Mouse (Mus musculus): ENCODE results near the gene Fam173a. TPM values are rescaled to one million over a fixed set of nuclear protein-coding genes. Genes with fewer than 3 reads are reported as not detected.

Fam173a gene
- polyA plus RNA-seq, 1 experiment from 2014 or later = 67.8 TPM

DNA sequence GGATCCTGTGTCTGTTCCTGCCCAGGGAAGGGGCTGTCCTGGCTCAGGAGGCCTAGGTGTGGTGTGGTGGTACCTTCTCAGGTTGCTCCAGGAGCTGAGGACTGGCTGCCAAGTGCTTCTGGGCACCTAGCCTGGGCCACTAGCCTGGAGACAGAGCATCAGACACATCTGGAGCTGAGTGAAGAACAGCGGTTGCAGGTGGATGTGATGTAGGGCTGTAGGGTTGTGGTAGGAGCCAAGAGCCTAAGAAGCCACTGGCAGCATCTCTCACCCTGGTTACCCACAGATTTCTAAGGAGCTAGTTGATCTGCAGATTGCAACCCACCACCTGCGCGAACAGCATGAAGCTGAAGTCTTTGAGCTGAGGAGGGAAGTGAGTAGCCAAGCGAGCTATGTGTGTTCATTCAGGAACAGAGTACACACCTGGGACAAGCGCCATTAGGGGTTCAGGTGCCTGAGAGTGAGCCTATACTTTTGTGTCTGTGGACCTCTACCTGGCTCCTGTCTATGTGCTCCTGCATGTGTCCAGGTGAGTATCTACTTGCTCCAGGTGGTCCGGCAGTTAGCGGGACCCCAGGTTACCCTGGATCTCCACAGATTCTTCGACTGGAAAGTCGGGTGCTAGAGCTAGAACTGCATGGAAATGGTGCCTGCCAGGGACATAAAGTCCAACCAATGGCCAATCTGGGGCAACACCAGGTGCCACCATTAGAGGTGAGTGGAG lies 5.8 kb downstream of the Fam173a start:
- Histone ChIP-seq H3K27ac (replicated peaks) (no peak overlapping the region), H3K27me3 (replicated peaks; ENCODE audit: low read depth, poor library complexity, severe bottlenecking) (no peaks in the 10 kb centered on the region), H3K4me3 (peak overlapping the region; percentile 75; the same call in 1 of the 2 replicates), H3K36me3 (replicated peaks) (peaks cover 61% of the 10 kb centered on the region), H3K9me3 (no peaks in the 10 kb centered on the region), H3K4me1 (peaks cover 49% of the 10 kb centered on the region)
- WGBS = 91% methylated on average over 9 of the region's 9 CpGs
- no peak for DNase-seq (ENCODE audit: low spot score)

- Histone ChIP-seq H3K4me1 (peaks cover 44% of the 10 kb centered on the region), H3K27me3 (replicated peaks; ENCODE audit: low read depth, poor library complexity, severe bottlenecking) (no peaks in the 10 kb centered on the region), H3K9me3 (no peaks in the 10 kb centered on the region), H3K27ac (replicated peaks) (peak within 1 kb of the TSS; percentile 93), H3K36me3 (replicated peaks) (peaks cover 68% of the 10 kb centered on the region), H3K4me3 (peak within 1 kb of the TSS; percentile 75)
- no peak for DNase-seq (ENCODE audit: low spot score)
- 80% methylated on average over 3 of the region's 3 CpGs for whole genome bisulfite sequencing
These were observed 6.4 kb downstream of the Fam173a start, which contains the start of gene Ccdc78 for GRCm38 (mm10) chr17:25786280-25786679. Ccdc78 (plus strand) TSS chr17:25786580.

DNA sequence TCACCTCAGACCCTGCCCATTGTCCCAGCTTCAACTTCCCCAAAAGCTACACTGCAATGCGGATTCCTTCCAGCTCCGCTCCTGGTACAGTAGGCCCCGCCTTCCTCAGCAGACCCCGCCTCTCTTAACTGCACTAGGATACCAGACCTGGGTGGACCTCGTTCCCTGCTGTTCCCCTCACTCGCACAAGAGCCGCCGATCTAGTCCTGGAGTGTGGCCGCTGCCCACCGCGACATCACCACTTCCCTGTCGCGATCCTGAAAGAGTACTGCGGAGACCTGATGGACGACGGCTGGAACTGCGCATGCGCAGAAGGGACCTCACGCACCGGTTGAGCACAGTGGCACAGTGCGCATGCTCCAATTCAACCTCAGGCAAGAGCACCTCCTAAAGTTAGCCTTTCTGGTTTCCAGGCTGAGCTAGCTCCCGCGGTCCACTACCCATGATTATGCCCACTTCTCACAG lies 7.4 kb downstream of the Fam173a start, which contains the start of gene Haghl:
Haghl (minus strand) TSS at position 393 of the 465 bp plus-strand sequence.
- H3K27ac ChIP-seq (replicated peaks) = peak within 1 kb of the TSS; percentile 93
- peak; percentile 97 for DNase-seq (ENCODE audit: low spot score)
- peaks cover 34% of the 10 kb centered on the region for H3K4me1 ChIP-seq
- under 1% methylated on average over 23 of the region's 23 CpGs for WGBS
- no peaks in the 10 kb centered on the region for H3K9me3 ChIP-seq
- H3K4me3 ChIP-seq = peak within 1 kb of the TSS; percentile 75
- peaks cover 74% of the 10 kb centered on the region for H3K36me3 ChIP-seq (replicated peaks)
- no peaks in the 10 kb centered on the region for H3K27me3 ChIP-seq (replicated peaks; ENCODE audit: low read depth, poor library complexity, severe bottlenecking)

DNA sequence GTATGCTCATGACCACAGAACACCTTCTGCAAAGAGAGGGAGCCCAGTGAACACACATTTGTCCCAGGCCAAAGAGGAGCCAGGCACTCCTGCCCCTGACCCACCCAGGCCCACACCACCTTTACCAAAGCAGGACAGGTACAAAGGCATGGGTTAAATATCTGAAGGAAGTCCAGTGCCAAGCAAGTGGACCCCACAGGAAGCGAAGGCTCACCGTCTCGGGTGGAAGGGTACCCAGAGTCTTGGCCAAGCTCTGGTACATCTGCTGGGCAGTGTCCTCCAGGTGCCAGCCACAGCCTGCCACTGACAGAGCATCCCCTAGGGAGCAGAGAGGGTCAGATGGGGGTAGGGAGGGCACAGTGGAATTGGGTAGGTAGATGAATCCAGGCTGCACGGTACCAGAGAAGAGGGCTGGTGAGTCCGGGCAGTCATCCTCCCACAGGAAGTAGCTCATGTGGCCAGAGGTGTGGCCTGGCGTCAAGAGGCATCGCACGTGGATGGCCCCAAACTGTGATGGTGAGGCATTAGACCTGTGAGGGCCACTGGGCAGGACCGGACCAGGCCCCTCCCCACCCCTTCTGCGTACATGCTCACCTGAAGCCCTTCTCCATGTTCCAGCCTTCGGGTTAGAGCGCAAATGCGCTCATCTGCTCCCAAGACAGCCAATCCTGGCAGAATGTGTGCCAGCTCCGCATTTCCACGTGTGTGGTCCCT lies 8.7 kb downstream of the Fam173a start:
- H3K27ac ChIP-seq (replicated peaks) = peak overlapping the region; percentile 93
- WGBS = 85% methylated on average over 15 of the region's 15 CpGs

GRCm38 (mm10) chr17:25783086-25783485 lies 9.6 kb downstream of the Fam173a start:
- 88% methylated on average over 7 of the region's 7 CpGs for WGBS
- H3K4me3 ChIP-seq = peak overlapping the region; percentile 75; the same call in 1 of the 2 replicates

More for the DNA sequence above, 8.7 kb downstream of the Fam173a start:
- H3K27me3 ChIP-seq (replicated peaks; ENCODE audit: low read depth, poor library complexity, severe bottlenecking) = no peaks in the 10 kb centered on the region
- H3K36me3 ChIP-seq (replicated peaks) = peaks cover 73% of the 10 kb centered on the region
- H3K4me1 ChIP-seq = peaks cover 34% of the 10 kb centered on the region
- peak overlapping the region; percentile 75 for H3K4me3 ChIP-seq
- DNase-seq (ENCODE audit: low spot score) = no peak
- no peaks in the 10 kb centered on the region for H3K9me3 ChIP-seq

GRCm38 (mm10) chr17:25781339-25781738 lies 11.4 kb downstream of the Fam173a start:
- Histone ChIP-seq H3K36me3 (replicated peaks) (peaks cover 63% of the 10 kb centered on the region), H3K27me3 (replicated peaks; ENCODE audit: low read depth, poor library complexity, severe bottlenecking) (no peaks in the 10 kb centered on the region), H3K4me3 (no peak overlapping the region), H3K4me1 (peaks cover 32% of the 10 kb centered on the region), H3K9me3 (no peaks in the 10 kb centered on the region), H3K27ac (replicated peaks) (no peak overlapping the region)
- no peak for DNase-seq (ENCODE audit: low spot score)
- WGBS = 83% methylated on average over 6 of the region's 6 CpGs

More at GRCm38 (mm10) chr17:25783086-25783485, 9.6 kb downstream of the Fam173a start:
- Histone ChIP-seq H3K9me3 (no peaks in the 10 kb centered on the region), H3K4me1 (peaks cover 34% of the 10 kb centered on the region), H3K27ac (replicated peaks) (no peak overlapping the region), H3K27me3 (replicated peaks; ENCODE audit: low read depth, poor library complexity, severe bottlenecking) (no peaks in the 10 kb centered on the region), H3K36me3 (replicated peaks) (peaks cover 66% of the 10 kb centered on the region)
- no peak for DNase-seq (ENCODE audit: low spot score)

GRCm38 (mm10) chr17:25777948-25778347 lies 14.8 kb downstream of the Fam173a start:
- WGBS = 94% methylated on average over 5 of the region's 5 CpGs
- Histone ChIP-seq H3K4me3 (no peak overlapping the region), H3K36me3 (replicated peaks) (peaks cover 48% of the 10 kb centered on the region), H3K4me1 (peaks cover 22% of the 10 kb centered on the region), H3K27me3 (replicated peaks; ENCODE audit: low read depth, poor library complexity, severe bottlenecking) (no peaks in the 10 kb centered on the region), H3K27ac (replicated peaks) (no peak overlapping the region), H3K9me3 (no peaks in the 10 kb centered on the region)
- no peak for DNase-seq (ENCODE audit: low spot score)

DNA sequence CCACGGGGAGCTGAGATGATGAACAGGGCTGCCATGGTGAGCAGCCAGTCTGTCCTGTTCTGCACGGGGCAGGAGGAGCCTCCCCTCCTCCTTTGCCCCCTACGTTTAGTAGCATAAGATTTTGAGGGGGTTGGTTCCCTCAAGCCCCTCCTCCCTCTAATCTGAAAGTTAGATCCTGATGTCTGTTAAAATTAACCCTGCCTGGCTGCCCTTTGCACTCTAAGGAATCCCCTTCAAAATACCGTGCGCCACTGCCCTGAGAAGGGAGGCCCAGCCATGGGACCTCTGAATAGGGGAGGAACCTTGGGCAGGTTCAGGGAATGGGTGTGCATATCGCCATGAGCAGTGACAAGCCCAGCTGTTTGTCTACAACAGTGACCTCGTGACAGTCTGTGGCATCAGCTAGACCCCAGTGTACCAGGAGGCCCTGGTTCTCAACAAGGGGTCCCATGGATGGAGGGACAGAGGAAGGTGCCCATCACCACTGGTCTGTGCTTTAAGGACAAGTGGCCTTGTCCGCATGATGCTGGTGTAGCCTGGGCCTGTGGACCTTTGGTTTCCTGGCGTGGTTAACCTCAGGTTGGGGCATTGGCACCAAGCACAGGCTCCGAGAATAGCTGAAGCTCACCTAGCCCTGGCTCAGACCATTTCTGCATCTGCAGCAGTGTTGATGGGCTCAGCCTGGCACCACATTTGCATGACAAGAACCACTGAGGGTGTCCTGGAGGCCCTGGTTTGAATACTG lies 17.2 kb downstream of the Fam173a start:
- Histone ChIP-seq H3K36me3 (replicated peaks) (peaks cover 23% of the 10 kb centered on the region), H3K9me3 (no peaks in the 10 kb centered on the region), H3K4me3 (peak overlapping the region; percentile 16; the same call in 1 of the 2 replicates), H3K4me1 (peaks cover 18% of the 10 kb centered on the region), H3K27me3 (replicated peaks; ENCODE audit: low read depth, poor library complexity, severe bottlenecking) (no peaks in the 10 kb centered on the region), H3K27ac (replicated peaks) (no peak overlapping the region)
- WGBS = 81% methylated on average over 10 of the region's 10 CpGs
- DNase-seq (ENCODE audit: low spot score) = no peak

GRCm38 (mm10) chr17:25773549-25774120 lies 19.1 kb downstream of the Fam173a start, which contains the start of gene Narfl:
Narfl (plus strand) TSS chr17:25773776.
- Histone ChIP-seq H3K27ac (replicated peaks) (peak within 1 kb of the TSS; percentile 82), H3K27me3 (replicated peaks; ENCODE audit: low read depth, poor library complexity, severe bottlenecking) (peaks cover 8% of the 10 kb centered on the region; the same call in 1 of the 2 replicates), H3K4me3 (peak within 1 kb of the TSS; percentile 85), H3K9me3 (no peaks in the 10 kb centered on the region), H3K36me3 (replicated peaks) (peaks cover 11% of the 10 kb centered on the region), H3K4me1 (peaks cover 18% of the 10 kb centered on the region)
- WGBS = under 1% methylated on average over 37 of the region's 37 CpGs
- peak; percentile 98 for DNase-seq (ENCODE audit: low spot score)

- Histone ChIP-seq H3K27me3 (replicated peaks; ENCODE audit: low read depth, poor library complexity, severe bottlenecking) (peaks cover 24% of the 10 kb centered on the region), H3K9me3 (no peaks in the 10 kb centered on the region), H3K4me3 (no peak overlapping the region), H3K27ac (replicated peaks) (no peak overlapping the region), H3K4me1 (peaks cover 12% of the 10 kb centered on the region), H3K36me3 (replicated peaks) (no peaks in the 10 kb centered on the region)
- 46% methylated on average over 9 of the region's 9 CpGs for WGBS
- DNase-seq (ENCODE audit: low spot score) = no peak
These were observed 23.4 kb downstream of the Fam173a start for GRCm38 (mm10) chr17:25769331-25769730.

GRCm38 (mm10) chr17:25765886-25766285 lies 26.8 kb downstream of the Fam173a start:
- WGBS = 47% methylated on average over 5 of the region's 5 CpGs
- no peaks in the 10 kb centered on the region for H3K9me3 ChIP-seq
- H3K27me3 ChIP-seq (replicated peaks; ENCODE audit: low read depth, poor library complexity, severe bottlenecking) = peaks cover 24% of the 10 kb centered on the region
- H3K4me3 ChIP-seq = no peak overlapping the region
- DNase-seq (ENCODE audit: low spot score) = peak; percentile 62
- no peaks in the 10 kb centered on the region for H3K36me3 ChIP-seq (replicated peaks)
- H3K27ac ChIP-seq (replicated peaks) = no peak overlapping the region
- H3K4me1 ChIP-seq = peaks cover 8% of the 10 kb centered on the region; the same call in 1 of the 2 replicates

- Histone ChIP-seq H3K9me3 (no peaks in the 10 kb centered on the region), H3K27me3 (replicated peaks; ENCODE audit: low read depth, poor library complexity, severe bottlenecking) (peaks cover 13% of the 10 kb centered on the region; the same call in 1 of the 2 replicates), H3K4me1 (peaks cover 9% of the 10 kb centered on the region; the same call in 1 of the 2 replicates), H3K4me3 (no peak overlapping the region), H3K27ac (replicated peaks) (no peak overlapping the region), H3K36me3 (replicated peaks) (no peaks in the 10 kb centered on the region)
- WGBS = 39% methylated on average over 3 of the region's 3 CpGs
- DNase-seq (ENCODE audit: low spot score) = no peak
These were observed 30.1 kb downstream of the Fam173a start for GRCm38 (mm10) chr17:25762591-25762990.
